Mouse (Mus musculus) liver, adult 2 months (tissue): ENCODE data around the gene Nxf2. TPM values are rescaled to one million over a fixed set of nuclear protein-coding genes. Genes with fewer than 3 reads are reported as not detected.

ENCODE experiments used
- DNase-seq: peaks from one replicate; pipeline ENCODE4 v3.0.0-alpha.2; 2011; ENCODE audit warnings: low read depth, low spot score; ENCODE audit errors: extremely low read depth
- H3K27ac ChIP-seq: fragments of 200-500 bp; replicated peaks from 2 replicates; pipeline ENCODE4 v1.5.1; 2012; ENCODE audit warnings: low read depth, mild to moderate bottlenecking, control low read depth, inconsistent platforms, low read length; ENCODE audit not compliant: insufficient read depth
- H3K27me3 ChIP-seq: fragments of 200-500 bp; 2 replicates; pipeline ENCODE4 v1.6.1; 2012; ENCODE audit warnings: mild to moderate bottlenecking, moderate library complexity, low read length, inconsistent platforms; ENCODE audit not compliant: control insufficient read depth, insufficient read depth
- H3K36me3 ChIP-seq: fragments of 200-500 bp; 2 replicates; pipeline ENCODE4 v1.6.1; 2012; ENCODE audit warnings: low read length, inconsistent platforms; ENCODE audit not compliant: control insufficient read depth, insufficient read depth
- H3K4me1 ChIP-seq: fragments of 200-500 bp; 2 replicates; pipeline ENCODE4 v1.6.1; 2011; ENCODE audit warnings: low read length; ENCODE audit not compliant: control insufficient read depth, insufficient read depth
- H3K4me3 ChIP-seq: fragments of 200-500 bp; 2 replicates; pipeline ENCODE4 v1.5.1; 2011; ENCODE audit warnings: low read depth, mild to moderate bottlenecking, control low read depth, low read length, moderate library complexity; ENCODE audit not compliant: insufficient read depth
- H3K79me2 ChIP-seq: fragments of 200-500 bp; 2 replicates; pipeline ENCODE4 v1.6.1; 2012; ENCODE audit warnings: inconsistent platforms, mild to moderate bottlenecking, low read length, moderate library complexity; ENCODE audit not compliant: control insufficient read depth, insufficient read depth
- H3K9ac ChIP-seq: fragments of 200-500 bp; 2 replicates; pipeline ENCODE4 v1.6.1; 2012; ENCODE audit warnings: low read depth, mild to moderate bottlenecking, control low read depth, inconsistent platforms, low read length
- CTCF ChIP-seq: fragments of 200-500 bp; IDR thresholded peaks from 2 replicates; pipeline ENCODE4 v1.5.1; 2011; ENCODE audit warnings: low read depth, low read length, control low read depth
- POLR2A ChIP-seq: fragments of 200-500 bp; IDR thresholded peaks from 2 replicates; pipeline ENCODE4 v1.6.1; 2011; ENCODE audit warnings: low read length, control low read depth; ENCODE audit not compliant: insufficient read depth; ENCODE audit errors: extremely low read depth
- WGBS: fragments of 180-500 bp; shearing (Covaris S2); methylation state at CpG from one replicate; pipeline ENCODE4 v1.1.7; 2018; 5-methylcytosine and 5-hydroxymethylcytosine counted together
- polyA plus RNA-seq: library from polyadenylated mRNA; depleted of rRNA; stranded (reverse); fragments of >200 nt; gene quantifications from 2 replicates; pipeline ENCODE4 v1.2.3, GENCODE M21; 2012; rRNA removed
- total RNA-seq: library from RNA; depleted of rRNA; stranded (reverse); fragments of >200 nt; gene quantifications from 2 replicates; pipeline ENCODE4 v1.2.3, GENCODE M21; 2014; rRNA removed

Nxf2 gene
- total RNA-seq (0.09 TPM in 1 of 2 replicates, not detected in the other), polyA plus RNA-seq (not detected in 2 replicates)

DNA sequence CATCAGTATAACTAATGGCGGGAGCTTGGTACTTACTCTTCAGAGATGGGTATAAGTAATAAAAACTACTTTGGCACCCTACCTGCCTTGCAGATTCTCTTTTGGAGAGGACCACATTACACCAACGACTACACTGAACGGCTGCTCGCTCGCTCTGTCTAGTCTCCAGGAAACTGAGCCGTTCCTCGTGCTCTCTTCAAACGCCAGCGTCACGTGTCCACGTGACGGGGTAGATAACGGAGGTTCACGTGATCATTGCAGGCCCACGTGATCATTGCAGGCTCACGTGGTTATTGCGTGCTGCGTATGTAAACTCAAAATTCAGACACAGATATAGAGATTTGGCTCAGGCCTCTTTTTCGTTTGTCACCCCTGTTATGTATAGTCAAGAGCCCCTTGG lies at the start of gene Nxf2:
TSS of gene Nxf2 (minus strand) at position 209 of the 400 bp plus-strand sequence.
- H3K79me2 ChIP-seq = no peaks in the 10 kb centered on the region
- no peaks in the 10 kb centered on the region for H3K27me3 ChIP-seq
- WGBS = 96% methylated on average over 19 of the region's 19 CpGs
- H3K4me3 ChIP-seq = 0 out of 2 replicates have a peak within 1 kb of the TSS, but pooled peaks have one; percentile 32
- H3K9ac ChIP-seq = no peak within 1 kb of the TSS
- DNase-seq = no peak
- TF ChIP-seq POLR2A (no peak), CTCF (no peak)
- H3K36me3 ChIP-seq = no peaks in the 10 kb centered on the region
- no peaks in the 10 kb centered on the region for H3K4me1 ChIP-seq
- H3K27ac ChIP-seq = no peak within 1 kb of the TSS

DNA sequence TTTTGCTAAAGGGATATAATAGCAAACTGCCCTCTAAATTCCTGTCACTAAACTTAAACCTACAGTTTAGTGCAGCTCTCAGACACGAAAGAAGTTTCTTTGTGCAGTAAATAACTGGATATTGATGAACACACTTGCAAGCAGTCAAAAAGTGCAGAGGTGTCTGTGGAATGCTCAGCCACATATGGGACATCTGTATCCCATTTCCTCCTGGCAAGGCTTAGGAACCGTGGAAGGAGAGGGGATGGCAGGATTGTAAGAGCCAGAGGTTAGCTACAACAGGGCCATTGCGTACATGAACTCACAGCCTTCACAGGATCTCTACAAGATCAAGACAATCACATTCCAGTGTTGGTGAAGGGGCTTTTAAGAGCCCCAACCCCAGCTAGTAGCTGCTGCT lies 46.8 kb upstream of the Nxf2 start:
- no peaks in the 10 kb centered on the region for H3K36me3 ChIP-seq
- no peak overlapping the region for H3K4me3 ChIP-seq
- H3K9ac ChIP-seq = no peak overlapping the region
- H3K27me3 ChIP-seq = no peaks in the 10 kb centered on the region
- TF ChIP-seq CTCF (no peak), POLR2A (no peak)
- peaks cover 3% of the 10 kb centered on the region; the same call in 1 of the 2 replicates for H3K4me1 ChIP-seq
- no peak overlapping the region for H3K27ac ChIP-seq
- no peak for DNase-seq
- H3K79me2 ChIP-seq = no peaks in the 10 kb centered on the region
- WGBS = 76% methylated on average over 3 of the region's 3 CpGs

DNA sequence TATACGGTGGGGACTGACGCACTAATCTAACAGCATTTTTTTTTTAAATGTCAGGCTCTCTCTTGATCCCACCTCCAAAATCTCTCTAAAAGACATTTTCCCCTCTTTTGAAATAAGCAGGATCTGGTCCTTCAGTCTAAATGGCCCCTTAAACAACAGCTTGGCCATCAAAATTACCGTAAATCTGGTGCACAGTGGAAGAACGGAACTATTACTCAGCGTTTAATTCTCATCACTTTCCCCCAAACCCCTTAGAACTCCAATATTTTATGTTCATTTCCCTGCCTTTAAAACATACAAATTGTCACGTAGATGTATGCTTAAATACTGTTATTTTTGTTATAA lies 44.9 kb upstream of the Nxf2 start:
- H3K36me3 ChIP-seq = no peaks in the 10 kb centered on the region
- H3K9ac ChIP-seq = no peak overlapping the region
- DNase-seq = no peak
- 11% methylated on average over 6 of the region's 6 CpGs for WGBS
- no peaks in the 10 kb centered on the region for H3K27me3 ChIP-seq
- H3K79me2 ChIP-seq = no peaks in the 10 kb centered on the region
- H3K4me3 ChIP-seq = peak overlapping the region; percentile 19; the same call in 1 of the 2 replicates
- 0 out of 2 replicates have a peak overlapping the region, but pooled peaks have one; percentile 32 for H3K27ac ChIP-seq
- H3K4me1 ChIP-seq = peaks cover 3% of the 10 kb centered on the region; the same call in 1 of the 2 replicates
- TF ChIP-seq CTCF = no peak
- no peak for TF ChIP-seq POLR2A

DNA sequence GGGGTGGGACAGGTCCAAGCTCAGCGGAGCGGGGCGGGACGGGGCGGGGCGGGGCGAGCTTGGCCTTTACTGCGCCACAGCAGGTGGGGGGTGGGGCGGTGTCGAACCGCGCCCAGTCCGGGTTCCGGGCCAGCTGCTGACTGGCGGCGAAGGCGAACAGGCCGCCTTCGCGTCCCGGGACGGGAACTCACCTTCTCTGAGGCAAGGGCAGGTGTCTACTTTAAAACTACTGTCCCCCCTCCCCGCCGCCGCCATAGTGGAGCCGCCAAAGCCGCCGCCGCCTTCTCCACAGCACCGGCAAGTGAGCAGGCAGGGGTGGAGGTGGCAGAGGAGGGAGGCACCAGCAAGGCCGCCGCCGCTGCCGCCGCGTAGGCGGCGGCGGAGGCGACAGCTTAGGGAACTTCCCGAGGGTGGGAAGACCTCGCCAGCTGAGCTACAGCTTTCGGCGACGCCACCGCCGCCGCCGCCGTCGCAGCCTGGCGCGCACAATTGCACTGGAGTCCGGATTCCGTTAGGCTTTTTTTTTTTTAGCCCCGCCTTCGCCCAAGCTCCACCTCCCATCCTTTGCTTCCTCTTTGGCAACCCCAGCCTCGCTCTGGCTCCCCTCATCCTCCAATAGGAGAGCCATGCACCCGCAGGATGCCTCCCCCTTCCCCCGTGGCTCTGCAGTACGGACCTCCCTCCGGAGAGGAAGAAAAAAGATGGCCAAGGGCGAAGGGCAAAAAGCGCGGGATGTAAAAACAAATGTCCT lies 44.3 kb upstream of the Nxf2 start, which contains the start of gene Zmat1:
TSS of gene Zmat1 (minus strand) at position 490 of the 751 bp plus-strand sequence.
- under 1% methylated on average over 50 of the region's 65 CpGs for WGBS
- Histone ChIP-seq H3K4me1 (peaks cover 3% of the 10 kb centered on the region; the same call in 1 of the 2 replicates), H3K27me3 (no peaks in the 10 kb centered on the region), H3K9ac (peak within 1 kb of the TSS; percentile 100), H3K4me3 (peak within 1 kb of the TSS; percentile 91), H3K27ac (peak within 1 kb of the TSS; percentile 100), H3K79me2 (no peaks in the 10 kb centered on the region), H3K36me3 (no peaks in the 10 kb centered on the region)
- peak; percentile 90 for DNase-seq
- TF ChIP-seq CTCF (no peak), POLR2A (peak; percentile 76)

DNA sequence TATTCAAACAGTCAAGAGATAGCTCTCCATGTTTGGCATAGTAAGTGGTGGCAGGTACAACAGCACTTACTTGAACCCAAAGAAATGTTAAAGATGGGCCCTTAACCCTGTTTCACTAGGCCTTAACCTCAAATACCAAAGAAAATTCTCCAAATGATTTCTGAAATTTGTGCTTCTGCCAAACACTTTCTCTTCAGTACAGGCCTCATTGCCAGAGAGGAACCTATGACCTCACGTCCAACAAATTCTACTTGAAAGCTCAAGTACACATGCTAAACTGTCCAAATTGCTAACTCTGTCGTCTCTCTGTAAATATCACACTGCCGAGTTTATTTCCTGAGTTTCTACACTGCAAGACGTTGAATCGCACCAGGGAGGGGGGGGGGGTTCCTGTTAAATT lies 43.5 kb upstream of the Nxf2 start:
- Histone ChIP-seq H3K4me3 (peak overlapping the region; percentile 48; the same call in 1 of the 2 replicates), H3K9ac (peak overlapping the region; percentile 47; the same call in 1 of the 2 replicates), H3K4me1 (peaks cover 3% of the 10 kb centered on the region; the same call in 1 of the 2 replicates), H3K27ac (peak overlapping the region; percentile 78), H3K36me3 (no peaks in the 10 kb centered on the region), H3K79me2 (no peaks in the 10 kb centered on the region), H3K27me3 (no peaks in the 10 kb centered on the region)
- TF ChIP-seq POLR2A (no peak), CTCF (no peak)
- peak; percentile 78 for DNase-seq
- 0% methylated on average over 5 of the region's 5 CpGs for WGBS
